Mouse (Mus musculus): ENCODE measurements at regions not wholly inside any gene's neighbourhood (a gene's known extent, or its start where the extent isn't known, plus 50 kb on each side); places are given as distances from the start of the nearest gene placed in this dataset.

DNA sequence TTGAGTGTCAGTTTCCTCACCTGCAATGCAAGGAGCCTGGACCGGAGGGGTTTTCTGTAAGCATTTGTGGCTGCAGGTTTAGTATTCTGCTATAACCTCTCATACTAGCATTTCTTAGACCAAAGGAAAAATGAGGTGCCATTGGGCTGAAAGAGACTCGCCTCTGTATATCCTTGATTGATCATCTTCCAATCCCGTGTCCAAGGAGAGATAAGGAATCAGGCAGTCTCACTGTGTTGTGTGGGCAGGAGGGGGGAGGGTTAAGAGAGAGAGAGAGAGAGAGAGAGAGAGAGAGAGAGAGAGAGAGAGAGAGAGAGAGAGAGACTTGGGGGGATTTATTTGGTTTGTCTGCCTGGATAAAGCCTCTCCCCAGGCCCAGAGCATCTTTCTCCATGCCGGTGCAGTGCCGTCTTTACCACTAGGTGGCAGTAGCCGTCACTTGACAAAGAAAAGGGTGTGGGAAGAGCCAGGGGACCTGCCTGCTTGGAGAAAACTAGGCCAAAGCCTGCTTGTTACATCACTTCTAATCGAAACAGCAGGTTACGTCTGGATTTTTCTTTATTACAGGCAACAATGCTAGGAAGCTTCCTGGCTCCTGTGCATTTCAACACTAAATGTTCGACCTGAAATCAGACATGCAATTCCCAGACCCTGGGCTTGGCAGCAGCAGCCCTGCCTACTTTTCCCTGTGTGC lies 56.1 kb upstream of the Ces5a start:
- DNase-seq (ENCODE audit: low read depth): peak; percentile 38

DNA sequence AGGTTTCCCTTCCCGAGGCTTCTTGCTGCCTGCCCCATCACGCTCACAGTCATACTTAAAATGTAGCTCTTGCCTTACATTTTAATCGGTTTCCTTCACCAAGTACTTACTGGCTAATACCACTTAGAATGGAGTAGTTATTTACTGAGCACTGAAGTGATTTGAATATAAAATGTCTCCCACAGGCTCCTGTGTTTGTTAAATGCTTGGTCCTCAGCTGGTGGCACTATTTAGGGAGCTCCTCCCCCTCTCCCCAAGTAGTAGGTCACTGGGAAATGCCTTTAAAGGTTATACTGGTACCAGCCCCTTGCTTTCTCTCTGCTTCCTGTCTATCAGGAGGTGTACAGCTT lies 56.6 kb upstream of the Ces5a start:
- no peak for DNase-seq (ENCODE audit: low read depth)

DNA sequence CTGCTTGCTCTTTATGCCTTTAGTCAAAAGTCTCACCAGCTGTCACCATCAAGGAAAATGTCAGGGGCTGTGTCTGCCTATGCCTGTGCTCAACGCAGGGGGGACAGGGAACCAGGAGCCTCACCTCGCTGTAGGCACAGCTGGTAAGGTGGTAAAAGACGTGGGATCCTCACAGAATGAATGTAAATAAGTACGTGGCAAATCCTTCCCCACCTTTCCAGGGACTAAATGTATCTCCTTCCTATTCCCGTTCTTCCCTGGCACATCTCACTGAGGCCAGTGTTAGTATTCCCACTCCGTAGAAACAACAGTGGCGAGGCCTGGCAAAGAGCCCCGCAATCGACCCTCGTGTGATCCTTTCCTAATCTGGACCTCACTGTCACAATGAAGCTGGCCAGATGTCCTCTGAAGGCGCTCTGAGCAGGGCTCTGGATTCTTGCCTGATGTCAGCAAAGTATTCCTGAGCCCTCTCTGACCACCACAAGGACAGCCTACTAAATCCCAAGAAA lies 63.0 kb upstream of the Ces5a start:
- no peak for DNase-seq (ENCODE audit: low read depth)

DNA sequence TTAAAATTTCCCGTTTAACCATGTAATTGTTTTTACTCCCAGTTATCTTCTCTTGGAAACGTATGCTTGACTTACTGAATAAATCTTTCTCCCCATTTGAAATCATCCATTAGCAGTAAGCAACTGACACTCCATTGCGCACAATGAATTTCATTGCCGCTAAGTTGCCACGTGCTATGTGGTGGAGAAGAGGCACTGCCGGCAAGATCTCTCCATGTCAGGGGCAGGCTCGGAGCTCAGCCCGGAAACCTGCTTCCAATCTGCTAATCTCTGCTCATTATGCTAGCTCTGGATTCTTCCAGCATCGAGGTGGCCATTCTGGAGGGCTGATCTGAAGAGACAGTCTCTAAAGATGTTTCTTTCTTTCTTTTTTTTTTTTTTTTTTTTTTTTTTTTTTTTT lies 63.7 kb upstream of the Ces5a start:
- DNase-seq (ENCODE audit: low read depth): no peak

DNA sequence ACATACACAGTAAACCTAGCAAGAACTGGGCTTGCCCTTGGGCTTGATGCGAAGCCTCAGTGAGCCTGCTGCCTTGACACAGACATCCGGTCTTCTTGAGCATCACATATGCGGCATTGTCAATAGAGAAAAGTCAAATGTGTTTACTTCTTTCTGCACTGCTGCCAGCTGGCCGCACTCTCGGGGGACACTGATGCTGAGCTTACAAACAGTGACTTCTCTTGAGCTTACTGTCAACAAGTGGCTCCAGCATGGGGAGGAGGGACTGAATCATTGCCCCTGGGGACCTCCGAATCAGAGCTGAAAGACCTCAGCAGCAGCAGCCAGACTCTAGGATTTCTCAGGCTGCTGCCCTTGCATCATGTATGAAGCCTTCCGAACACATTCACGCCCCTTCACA lies 64.1 kb upstream of the Ces5a start:
- DNase-seq (ENCODE audit: low read depth): no peak

DNA sequence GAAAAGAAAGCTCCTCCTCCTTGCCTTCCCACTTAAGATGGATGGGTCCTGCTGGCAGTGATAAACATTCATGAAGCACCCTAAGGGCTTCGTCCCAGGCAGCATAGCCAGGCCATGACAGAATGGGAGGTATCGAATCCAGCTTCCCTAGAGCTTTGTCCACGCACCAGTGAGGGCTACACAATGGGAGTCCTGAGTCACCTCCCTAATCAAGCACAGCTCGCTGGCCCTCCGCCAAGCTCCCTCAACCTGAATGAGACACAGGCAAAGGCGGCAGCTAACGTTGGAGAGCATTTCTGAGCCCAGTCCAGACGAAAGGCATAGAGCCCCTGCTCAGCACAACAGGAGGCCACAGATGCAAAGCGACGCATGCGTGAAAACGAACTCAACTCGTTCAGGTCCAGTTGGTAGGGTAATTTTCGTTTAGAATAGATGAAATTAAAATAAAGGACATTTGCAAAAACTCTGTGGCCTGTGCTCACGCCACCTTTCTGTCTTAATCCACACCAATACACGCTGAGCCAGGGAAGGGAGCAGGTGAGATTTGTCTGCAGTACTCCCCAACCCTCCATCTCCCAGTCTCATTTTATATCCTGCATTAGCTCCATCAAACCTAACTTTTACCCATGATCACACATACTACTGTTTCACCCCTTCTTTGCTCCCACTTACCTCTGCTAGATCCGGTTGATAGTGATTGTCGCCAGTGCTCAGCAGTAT lies 91.3 kb upstream of the Ces5a start:
- no peak for DNase-seq (ENCODE audit: low read depth)

DNA sequence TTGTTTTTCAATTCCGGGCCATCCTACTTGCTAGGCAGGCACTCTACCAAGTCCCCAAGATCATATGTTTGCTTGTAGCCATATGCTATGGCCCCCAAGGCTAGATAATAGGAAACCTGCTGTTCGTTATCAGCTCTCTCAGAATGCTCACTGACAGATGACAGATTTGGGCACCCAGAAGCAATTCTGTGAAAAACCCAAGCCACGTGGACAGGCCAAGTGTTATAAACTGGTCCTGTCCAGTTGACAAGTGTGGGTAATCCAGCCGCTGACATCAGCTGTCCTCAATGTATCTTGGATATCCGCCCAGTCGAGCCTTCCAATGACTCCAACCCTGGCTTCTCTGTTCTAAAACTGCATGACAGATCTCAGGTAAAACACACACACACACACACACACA lies 92.0 kb upstream of the Ces5a start:
- DNase-seq (ENCODE audit: low read depth): no peak

DNA sequence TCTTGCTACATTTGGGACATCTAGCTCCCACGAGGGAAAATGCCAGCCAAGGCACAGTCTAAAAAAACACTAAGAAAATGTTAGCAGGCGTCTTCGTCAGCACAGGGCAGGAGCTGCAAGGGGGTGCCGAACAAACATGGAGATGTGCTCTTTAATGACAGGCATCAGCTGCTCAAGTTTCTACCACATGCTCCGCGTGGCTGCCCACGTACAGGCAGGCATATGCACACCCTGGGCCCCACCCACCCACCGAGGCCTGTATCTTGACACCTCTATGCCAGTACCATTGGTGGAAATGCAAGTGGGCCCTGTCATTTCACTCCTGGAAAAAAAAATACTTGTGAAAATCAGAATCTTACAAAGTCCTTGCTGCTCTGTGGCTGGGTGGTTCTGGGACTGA lies 97.3 kb upstream of the Ces5a start:
- DNase-seq (ENCODE audit: low read depth): no peak

DNA sequence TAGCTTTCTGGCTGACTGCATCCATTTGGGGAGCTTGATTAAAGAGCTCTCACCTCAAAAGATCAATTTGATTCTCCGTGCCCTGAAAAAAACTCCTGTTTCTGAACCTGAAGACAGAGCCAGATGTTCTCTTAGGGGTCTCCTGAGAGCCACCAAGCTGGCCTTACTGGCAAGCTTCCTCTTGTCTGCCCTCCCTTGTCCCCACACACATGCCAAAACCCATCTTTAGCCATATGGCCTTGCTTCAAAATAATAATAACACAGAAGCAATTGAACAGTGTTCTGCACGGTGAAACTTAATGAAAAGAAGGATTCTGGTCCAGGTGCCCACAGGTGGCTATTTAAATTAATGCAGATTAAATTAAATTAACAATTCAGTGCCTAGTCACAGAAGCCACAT lies 107.1 kb upstream of the Ces5a start:
- DNase-seq (ENCODE audit: low read depth): no peak

DNA sequence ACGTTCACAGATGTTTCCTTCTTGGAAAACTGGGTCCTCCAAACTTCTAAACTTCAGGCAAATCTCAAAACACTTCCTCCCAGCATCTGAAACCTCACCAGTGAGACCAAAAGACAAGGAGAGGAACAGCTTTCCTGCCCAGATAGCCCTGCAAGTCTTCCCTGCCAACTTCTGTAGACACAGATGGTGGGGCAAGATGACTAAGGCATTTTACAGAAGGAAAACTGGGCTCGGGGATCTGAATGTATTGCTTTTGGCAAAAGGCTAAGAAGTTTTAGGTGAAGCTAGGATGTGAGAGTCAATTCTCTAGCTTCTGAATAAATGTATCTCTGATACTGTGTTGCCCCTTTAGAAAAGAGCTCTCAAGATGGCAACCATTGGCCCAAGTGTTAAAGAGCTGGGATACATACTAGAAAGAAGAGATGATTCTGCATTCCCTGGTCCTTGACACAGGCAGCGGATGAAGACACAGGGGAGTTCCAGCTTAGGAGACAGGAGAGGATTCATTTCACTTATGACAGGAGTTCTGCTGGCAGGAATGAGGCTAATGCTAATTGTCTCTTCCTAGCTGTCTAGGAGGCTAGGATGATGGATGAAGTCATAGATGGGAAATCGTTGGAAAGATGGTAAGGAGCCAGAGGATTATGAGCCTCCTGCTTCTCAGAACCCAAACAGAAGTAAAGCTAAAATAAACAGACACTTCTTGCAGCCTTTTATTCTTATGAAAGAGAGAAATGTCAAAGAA lies 108.0 kb upstream of the Ces5a start:
- DNase-seq (ENCODE audit: low read depth): no peak

DNA sequence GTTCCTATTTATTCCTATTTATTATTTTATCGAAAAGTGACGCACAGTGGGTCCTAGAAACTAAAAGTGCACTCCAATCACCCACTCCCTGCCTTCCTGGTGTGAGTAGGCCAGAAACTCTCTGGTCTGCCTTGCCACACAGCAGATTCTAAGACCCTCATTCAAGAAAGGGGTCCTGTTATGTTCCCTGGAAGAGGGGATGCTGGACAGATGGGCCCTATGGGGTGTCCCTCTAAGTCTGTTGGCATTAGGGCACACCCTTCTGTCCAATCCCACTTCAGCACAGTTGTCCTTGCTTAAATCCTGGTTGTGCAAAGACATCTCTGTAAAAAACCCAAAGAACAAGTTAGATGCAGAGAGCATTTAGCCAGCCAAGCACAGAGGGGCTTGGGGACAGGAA lies 117.8 kb upstream of the Ces5a start:
- DNase-seq (ENCODE audit: low read depth): no peak

DNA sequence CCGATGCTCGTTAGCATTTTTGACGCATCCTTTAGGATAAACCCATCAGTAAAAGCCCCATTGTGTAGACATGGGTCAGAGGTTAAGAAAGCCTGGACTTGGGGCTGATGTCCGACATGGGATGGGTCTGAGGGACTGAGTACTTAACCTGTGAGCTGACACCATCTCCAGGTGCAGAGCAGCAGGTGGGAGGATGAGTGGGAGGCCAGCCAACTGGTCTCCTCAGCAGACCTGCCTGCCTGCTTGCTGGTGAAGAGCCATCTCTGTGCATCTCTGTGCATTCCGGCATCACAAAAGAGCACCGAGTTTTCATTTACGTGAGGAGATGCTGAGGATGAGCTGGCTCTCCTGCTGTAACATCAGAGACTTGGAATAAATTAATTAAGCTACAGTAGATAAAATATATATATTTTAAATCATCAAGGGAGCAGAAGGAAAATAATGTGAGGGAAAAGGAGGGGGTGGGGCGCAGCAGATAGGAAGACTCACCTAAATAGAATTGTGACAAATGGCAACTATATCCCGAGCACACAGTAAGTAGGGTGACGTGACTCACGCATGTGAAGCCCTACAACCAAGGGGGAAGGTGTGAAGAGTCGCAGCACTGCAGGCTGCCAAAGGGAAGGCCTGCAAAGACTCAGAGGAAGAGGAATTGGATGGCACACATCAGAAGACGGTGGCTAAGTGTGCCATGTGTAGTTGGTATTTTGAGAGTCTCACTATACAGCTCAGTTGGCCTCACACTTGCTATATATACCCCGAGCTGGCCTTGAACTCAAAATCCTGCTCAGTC lies 118.5 kb upstream of the Ces5a start:
- no peak for DNase-seq (ENCODE audit: low read depth)

DNA sequence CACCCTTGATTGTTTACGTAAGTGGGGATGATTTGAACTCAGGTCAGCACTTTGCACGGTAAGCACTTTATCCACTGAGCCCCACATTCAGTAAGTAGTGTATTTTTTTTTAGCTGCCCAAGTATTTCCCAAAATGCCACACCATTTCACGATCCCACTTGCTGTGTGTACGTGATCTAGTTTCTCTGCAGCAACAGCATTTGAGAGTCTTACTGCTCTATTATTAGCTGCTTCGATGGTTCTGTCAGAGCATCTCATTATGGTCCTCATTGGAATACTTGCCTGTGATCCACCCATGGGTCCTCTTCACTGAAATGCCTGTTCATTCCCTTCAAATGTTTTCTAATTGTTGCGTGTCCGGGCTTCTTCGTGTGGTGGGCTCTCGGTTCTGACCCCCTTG lies 120.1 kb upstream of the Ces5a start:
- no peak for DNase-seq (ENCODE audit: low read depth)

DNA sequence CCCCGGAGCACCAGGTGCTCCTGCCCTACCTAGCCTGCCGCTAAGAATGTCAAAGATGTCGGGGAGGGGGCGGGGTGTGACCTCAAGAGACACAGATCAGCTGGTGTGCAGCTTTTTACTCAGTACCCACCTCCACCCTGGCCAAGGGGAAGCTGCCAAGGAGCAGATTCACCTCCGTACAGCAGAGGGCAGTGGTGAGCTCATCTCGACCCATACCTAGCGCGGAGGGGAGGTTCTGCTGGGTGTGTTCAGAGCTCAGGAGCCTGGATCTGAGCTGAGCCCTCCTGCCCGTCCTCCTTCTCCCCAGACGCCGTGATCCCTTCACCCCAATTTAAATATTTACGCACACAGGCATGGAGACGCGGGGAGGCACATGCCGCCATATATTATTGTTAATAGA lies 126.1 kb upstream of the Ces5a start:
- peak; percentile 28 for DNase-seq (ENCODE audit: low read depth)

DNA sequence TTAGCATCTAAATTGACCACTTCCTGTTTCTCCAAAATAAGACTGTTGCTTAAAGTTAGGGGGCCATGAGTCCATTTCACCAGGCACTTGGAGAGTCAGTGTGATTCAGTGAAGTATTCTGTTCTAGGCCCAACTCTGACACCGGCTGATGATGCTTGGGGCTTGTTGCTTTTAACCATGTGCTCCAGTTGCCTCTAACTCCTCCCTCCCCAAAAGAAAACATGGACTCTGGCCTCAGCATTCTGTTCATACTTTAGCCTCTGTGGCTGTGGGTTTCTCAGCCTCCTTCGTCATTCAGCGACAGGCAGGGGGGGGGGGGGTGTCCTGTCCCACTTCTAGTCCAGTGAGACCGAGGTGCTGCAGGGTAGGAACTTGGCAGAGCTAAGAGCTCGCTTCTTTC lies 126.6 kb upstream of the Ces5a start:
- no peak for DNase-seq (ENCODE audit: low read depth)

DNA sequence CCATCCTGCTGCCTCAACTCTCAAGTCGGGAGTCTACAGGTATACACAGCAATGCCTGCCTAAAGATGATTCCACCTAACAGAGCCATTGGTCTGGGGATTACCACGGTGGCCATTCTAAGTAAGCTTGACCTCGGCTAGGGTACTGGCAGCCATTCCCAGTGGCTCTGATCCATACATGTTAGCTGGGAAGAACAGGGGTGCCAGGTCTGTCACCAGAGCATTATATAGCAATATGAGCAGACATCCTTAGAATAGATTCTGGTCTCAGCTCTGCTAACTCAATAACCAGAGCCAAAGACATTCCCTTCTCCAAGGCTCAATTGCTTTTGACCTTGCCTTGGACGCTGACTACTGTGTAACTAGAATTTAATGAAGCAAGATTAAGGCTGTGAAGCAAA lies 128.2 kb upstream of the Ces5a start:
- no peak for DNase-seq (ENCODE audit: low read depth)

DNA sequence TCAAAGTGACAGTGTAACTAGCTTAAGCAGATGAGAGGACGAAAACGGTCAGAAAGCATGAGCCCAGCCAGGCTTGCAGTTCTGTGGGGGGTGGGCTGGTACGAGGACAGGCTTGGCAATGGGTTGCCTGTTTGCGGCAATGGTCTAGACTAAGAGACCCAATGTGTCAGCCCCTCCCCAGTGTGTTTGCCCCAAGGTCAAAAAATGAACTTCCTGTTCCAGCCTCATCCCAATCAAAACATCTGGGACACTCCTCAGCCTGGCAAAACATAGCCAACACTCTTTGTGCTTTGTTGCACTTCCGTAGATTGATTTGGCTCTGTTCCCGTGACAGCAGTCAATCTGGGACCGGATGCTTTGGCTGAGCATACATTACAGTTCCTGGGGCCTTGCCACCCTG lies 132.7 kb upstream of the Ces5a start:
- DNase-seq (ENCODE audit: low read depth): no peak

DNA sequence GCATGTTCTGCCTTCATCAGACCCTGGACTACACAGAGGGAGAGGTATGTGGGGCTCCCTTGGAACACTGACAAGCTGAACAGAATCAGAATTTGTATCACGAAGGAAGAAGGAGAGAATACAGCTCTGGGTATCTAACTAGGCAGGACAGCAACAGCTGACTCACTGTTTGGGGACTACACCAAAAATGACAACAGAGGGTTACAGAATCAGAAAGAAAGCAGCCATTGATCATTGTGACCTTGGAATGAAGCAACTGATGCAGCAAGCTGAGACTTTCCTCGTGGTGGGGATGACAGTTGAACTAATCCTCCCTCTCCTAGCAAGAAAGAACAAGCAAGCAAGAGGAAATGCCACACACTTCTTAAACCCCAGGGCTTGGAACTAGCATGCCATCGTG lies 135.0 kb upstream of the Gnao1 start:
- no peak for DNase-seq (ENCODE audit: low read depth)

DNA sequence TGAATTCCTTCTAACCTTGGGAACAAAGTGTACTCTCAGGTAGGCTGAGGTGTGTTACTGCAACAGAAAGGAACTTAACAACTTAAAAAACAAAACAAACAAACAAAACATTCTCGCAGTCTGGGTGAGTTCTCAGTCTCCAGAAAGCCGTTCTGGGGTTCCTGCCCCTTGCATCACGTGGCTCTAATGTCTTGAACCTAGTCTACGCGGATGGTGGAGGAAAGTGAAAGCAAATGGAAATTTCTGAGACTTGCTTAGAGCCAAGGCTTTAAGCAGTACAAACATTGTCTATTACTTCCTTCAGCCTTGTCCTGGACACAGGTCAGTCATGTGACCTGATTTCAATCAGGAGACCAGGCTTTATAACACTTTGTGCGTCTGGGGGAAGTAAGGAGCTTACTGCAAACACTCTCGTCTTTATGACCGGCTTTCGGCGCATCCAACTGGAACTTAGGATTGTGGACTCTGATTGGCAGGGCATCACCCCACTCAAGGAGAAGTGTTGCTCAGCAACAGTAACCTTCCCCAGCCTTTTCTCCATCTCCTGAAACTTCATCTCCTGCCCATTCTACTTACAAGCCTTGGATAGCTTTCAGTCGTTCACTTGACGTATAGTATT lies 125.9 kb upstream of the Gnao1 start:
- DNase-seq (ENCODE audit: low read depth): no peak

DNA sequence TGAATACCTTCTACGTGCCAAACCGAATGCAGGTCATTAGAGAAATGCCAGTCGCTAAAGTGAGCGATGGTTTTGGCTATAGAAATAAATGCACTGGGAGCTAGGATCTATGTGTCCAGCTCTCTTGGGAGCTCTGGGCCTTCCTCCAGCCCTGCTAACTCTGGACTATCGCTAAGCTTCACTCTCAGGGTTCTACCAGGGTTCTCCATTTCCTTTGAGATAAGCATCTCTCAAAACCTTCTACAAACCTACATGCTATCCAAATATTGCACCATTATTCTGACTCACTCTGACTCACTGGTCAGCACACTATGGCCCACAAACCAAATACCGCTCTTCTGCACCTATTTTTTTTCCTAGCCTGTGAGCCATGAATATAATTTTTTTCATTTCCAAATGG lies 125.4 kb upstream of the Gnao1 start:
- DNase-seq (ENCODE audit: low read depth): no peak

DNA sequence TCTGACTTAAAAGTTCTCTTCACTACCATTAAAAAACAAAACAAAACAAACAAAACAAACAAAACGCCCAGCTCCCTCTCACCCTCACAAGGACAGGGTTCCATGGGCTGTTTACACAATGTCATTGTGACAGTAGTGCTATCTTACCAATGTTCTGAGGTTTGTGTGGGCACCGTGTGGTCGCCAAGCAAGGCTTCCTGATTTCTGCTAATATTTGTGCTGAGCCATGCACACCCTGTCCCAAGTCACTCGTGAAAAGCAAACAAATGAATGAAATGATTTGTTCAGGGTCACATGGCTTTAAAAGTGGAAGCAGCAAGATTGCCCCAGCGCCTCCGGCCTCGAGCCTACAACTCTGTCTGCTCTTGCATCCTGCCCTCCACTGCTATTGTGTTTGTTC lies 120.9 kb upstream of the Gnao1 start:
- DNase-seq (ENCODE audit: low read depth): no peak

Data from c-Kit-positive CD71-negative TER-119-negative erythroid progenitor cells, embryonic 14.5 days (primary cell).